Mouse (Mus musculus) gastrocnemius, adult 8-10 months (tissue): ENCODE measurements around the gene Gpld1. TPM values are rescaled to one million over a fixed set of nuclear protein-coding genes. Genes with fewer than 3 reads are reported as not detected.
"Not testable (repeated sequence)": the region's sequence is repeated elsewhere in the genome, so short reads cannot be mapped to it uniquely, and the experiment has no call there.

Experiments used
- DNase-seq, 2 experiments: peaks; one replicate each; pipeline ENCODE4 v3.0.0; 2022; ENCODE audit warnings: low spot score in 2 of 2
- total RNA-seq, 4 experiments: library from RNA; stranded (reverse); gene quantifications; 2 replicates each; pipeline ENCODE4 v1.2.4; 2022

The Gpld1 gene
- total RNA-seq, 4 experiments from 2014 or later: 0.36 to 1.3 (median 0.93) TPM

DNA sequence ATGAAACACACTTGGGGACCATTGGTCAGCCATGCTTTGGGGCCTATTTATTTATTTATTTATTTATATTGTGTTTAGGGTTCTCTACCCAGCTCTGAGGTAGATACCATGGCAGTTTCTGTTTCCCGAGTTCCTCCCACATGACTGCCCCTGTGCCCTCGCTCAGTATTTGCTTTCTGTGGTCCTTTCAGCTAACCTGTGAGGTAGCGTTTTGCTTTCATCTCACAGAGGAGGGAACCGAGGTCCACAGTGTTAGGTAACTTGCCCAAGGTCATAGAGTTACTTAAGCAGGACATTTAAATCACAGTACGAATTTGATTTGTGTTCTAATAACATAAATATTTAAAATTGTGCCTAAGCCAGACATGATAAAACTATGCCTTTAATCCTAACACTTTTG lies 4.2 kb downstream of the Gpld1 start:
- no peak for DNase-seq

DNA sequence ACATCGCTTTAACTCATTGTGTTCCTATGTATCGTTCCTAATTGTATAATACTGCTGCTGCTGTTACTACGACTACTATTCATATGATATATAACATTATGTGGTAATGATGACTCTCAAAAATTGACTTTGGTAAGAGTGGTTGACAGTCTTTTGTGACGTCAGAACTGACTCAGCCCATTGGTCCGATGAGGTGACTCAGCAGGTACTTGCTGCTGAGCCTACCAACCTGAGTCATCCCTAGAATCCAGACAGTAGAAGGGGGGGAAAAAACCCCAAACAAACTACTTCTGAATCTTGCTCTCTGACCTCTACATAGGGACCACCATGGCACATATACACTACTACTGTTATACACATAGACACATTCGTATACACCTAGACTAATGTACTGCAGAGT lies 5.9 kb downstream of the Gpld1 start:
- no peak for DNase-seq

DNA sequence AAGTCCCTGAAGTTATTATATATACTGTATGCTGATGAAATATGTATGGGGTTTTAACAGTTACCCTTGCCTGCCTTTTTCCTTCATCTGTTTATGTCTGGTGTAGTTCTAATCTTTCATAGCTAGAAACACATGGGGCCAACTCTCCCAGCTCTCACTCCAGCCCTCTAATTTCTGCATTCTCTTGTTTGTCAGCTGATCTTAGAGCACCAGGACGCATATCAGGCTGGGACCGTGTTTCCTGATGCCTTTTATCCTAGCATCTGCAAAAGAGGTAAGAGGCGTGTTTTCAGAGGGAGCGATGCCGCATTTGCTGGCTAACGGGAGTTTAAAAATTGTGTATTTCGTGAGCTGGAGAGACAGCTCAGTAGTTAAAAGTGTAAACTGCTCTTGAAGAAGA lies 9.7 kb downstream of the Gpld1 start:
- no peak for DNase-seq

DNA sequence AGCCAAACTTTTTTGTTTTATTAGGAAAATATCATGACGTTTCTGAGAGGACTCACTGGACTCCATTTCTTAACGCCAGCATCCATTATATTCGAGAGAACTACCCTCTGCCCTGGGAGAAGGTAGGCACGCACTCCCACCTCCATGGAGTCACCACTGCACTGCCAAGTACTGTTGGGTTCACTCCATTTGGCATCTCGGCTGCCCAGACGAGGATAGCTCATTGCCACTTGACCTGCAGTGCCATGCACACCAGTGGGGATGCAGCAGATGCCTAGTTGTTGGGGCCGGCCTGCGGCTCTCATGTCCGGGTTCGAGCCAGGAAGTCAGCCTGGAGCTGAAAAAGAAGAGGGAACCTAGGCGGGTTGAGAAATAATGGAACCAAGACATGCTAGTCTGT lies 12.1 kb downstream of the Gpld1 start:
- no peak for DNase-seq

DNA sequence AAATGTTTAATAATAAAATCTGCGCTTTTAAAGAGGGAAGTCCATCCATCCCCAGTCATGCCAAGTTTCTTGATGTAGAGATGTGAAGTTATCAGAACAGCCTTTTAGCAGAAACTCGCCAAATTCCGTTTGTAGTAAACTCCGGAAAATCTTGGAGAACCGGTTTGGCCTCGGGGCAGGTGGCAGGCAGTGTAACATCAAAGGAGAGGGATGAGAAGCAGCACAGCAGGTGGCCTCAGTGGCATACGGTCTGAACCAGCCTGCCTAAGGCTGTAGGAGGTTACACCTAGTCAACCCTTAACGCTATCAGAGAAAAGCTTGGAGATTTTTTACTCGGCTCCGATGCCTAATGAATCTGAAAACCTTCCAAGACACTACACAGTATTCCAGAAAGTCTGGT lies 12.5 kb downstream of the Gpld1 start:
- DNase-seq: no peak

DNA sequence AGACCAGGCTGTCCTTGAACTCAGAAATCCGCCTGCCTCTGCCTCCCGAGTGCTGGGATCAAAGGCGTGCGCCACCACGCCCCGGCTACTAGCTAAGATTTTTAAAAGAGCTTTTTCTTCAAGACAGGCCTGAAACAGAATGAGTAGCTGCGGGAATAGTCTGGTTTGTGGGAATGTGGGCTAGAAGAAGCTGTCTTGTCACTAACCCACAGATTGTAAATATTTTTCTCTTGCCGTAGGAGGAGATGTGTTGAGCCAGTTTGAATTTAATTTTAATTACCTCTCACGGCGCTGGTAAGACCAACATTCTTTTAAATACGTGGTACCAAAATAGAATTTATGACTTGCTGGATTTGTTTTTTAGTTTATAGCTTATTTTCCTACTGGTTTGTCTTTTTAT lies 15.7 kb downstream of the Gpld1 start:
- no peak for DNase-seq

DNA sequence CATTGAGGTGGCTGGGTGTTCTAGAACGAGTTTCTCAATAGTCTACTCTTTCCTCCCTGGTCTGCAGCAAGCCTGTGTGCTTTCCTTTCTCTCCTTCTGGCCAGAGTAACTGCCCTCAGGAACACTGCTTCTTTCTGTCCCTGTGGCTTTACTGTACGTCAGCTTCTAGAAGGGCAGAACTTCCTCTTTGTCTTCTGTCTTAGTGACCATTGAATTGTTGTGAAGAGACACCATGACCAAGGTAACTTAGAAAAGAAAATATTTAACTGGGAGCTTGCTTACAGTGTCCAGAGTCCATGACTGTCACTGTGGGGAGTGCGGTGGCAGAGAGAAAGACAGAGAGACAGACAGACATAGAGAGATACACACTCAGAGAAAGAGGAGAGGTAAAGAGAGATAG lies 17.1 kb downstream of the Gpld1 start:
- DNase-seq: no peak

DNA sequence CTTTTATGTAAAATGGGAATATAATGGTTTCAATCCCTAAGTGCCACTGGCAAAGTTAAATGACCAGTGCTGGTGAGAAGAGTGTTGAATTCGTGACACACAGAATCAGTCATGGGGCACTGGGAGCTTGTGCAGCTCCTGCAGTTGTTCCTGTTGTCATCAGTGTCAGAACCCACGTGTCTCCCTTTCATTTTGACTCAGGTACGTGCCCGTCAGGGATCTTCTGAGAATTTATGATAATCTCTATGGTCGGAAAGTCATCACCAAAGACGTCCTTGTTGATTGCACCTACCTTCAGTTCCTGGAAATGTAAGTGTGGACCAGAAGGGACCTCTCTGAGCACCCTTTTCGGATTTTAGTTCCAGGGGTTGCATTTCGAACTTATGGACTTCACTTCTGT lies 19.2 kb downstream of the Gpld1 start:
- DNase-seq: no peak

DNA sequence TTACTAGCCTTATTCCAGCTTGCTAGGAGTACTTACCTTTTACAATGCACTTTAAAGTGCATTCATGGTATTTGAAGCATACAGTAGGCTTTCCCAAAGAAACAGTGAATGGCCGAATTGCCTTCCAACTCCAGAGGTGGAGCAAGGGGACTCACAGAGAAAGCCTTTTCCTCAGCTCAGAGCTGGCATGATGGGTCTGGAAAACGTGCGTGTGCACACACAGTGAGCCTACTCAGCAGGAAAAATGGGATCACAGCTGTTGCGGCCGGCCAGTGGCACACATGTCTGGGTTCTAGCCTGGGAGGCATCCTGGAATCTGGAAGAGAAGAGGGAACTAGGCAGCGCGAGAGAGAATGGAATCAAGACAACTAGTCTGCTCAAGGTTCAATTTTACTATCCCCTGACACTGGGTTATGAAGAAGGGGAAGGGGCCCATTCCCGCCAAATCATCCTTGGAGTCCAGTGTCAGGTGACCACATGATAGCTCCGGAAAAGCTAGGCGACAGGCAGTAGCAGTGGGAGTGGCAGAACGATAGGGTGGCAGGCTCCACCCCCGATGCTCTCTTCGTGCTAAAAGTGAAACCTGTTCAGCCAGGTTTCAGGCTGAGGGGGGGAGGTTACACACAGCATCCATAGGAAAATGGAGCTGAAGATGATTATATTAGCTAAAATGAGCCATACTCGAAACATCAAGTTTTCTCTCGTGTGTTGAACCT lies 22.3 kb downstream of the Gpld1 start:
- DNase-seq: no peak

DNA sequence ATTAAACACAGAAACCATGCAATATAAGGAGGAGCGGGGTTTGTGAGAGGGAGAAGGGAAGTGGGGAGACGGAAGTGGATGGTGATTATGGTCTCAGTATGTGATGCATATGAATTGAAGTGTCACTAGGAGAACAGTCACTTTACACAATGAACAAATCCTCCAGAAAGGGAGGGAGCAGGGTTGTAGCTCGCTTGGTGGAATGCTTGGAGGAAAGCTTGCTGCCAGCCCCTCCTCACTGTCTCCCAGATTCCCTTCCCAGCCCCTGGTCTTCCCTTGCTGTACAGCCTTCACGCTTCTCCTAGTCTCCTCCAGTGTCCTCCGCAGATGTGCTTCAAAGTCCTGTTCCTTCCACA lies 22.9 kb downstream of the Gpld1 start:
- DNase-seq: no peak

DNA sequence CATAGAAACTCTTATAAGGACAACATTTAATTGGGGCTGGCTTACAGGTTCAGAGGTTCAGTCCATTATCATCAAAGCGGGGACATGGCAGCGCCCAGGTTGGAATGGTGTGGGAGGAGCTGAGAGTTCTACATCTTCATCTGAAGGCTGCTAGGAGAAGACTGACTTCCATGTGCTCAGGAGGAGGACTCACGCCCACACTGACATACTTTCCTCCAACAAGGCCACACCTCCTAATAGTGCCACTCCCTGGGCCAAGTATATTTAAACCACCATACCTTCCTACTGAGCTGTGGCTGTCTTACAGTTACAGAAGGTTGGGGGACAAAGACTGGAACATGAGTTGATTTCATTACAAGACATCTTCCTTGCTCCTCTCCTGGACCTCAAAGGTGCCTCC lies 28.8 kb downstream of the Gpld1 start:
- not testable (repeated sequence) for DNase-seq

DNA sequence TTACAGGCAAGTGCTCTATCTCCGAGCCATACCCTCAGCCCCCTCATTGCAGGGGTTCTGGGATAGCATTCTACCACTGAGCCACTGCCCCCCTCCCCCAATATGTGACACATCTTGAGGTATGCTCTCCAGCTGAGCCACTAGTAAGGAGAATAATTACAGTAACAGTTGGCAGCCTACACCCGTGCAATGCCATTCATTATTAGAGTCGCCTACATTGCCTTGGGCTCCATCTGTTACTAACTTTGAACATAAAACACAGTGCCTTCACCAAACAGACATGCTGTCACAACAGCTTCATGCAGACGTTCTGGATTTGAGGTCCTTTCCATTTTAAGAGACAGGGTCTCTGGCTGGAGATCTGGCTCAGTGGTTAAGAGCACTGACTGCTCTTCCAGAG lies 33.4 kb downstream of the Gpld1 start:
- DNase-seq: no peak

DNA sequence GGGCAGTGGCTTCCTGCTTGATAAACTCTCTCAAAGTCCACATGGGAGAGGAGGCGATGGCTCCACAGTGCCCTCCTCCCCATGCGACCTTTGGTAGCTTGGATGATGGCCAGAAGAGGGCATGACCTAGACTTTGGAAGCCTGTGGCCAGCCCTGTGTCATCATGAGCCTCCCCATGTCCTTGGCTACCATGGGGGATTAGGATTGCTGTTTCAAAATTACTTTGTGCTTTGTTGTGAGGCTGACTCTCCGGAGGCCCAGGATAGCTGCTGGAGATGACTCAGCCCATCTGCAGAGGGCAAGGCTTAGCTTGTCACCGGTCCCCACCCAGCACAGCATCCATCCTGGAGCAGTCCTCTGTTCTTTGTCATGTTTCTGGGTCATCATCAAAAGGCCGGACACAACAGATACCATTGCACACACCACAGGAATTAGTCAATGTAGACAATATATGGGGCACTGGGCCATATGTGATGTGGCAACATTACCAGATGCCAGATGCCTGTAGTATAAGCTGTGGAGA lies 34.9 kb downstream of the Gpld1 start:
- DNase-seq: no peak

DNA sequence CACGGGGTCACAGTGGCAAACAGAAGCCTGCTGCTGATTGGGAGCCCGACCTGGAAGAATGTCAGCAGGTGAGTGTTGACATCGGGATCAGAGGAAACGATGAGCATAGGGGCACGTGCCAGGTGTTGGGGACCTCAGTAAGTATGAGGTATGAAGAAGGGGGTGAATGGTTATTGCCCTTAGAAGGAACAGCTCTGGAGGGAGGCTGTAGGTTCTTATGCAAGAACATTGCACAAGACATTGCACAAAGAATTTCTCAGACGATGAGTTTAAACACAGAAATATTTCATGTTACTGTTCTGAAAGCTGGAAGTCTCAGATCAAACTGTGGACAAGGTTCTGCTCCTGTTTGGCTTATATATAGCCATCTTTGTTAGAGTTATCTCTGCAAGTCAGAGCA lies 38.1 kb downstream of the Gpld1 start:
- no peak for DNase-seq

DNA sequence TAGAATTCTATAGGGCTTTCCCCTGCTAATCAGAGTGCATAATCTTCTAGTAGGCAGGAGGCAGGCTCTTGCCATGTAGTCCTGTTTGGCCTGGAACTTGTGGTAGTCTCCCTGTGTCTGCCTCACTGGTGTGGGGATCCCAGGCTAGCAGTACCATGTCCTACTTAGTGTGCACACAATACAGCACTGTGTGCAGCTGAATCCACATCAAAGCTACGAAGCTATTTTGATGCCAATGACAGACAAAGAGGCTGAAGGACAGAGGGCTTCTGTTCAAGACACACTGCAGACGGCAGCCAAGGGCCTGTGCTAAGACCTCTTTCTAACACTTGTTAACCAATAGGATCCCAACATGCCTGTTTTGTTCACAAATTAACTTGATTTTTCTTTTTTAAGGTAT lies 42.5 kb downstream of the Gpld1 start:
- no peak for DNase-seq

DNA sequence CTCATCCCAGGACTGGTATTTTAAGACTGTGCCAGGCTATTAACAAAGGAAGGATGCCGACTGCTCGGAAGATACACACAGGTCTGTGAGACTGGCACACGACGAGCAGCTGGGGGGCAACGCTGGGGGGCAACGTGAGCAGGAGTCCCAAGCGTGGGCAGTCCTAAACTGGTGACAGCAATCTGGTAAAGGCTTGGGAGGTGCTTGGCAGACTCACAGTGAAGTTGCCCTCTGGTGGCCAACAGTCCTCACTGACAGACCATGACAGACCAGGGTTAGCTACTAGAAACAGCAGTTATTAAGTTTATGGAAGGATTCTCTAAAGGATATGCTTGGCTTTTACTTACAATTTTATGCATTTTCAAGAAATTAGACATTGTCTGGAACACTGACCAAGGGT lies 45.4 kb downstream of the Gpld1 start:
- peak; percentile 15 to 18 for DNase-seq

DNA sequence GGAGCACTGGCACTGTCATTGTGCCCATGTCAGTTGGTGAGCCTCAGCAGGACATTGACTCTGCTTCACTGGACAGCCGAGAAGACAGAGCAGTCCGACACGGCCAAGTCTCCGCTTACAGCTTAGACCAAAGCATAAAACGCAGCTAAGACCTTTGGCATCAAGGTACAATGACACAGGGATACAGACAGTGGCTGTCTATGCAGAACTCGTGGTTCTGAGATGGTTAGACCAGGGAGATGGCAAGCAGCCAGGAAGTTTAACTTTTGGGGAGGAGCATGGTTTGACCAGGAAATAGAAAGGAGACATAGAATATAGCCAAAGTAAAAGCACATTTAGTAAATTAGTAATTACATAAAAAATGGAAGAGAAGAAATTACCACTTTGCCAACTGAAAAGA lies 46.1 kb downstream of the Gpld1 start:
- DNase-seq: no peak

DNA sequence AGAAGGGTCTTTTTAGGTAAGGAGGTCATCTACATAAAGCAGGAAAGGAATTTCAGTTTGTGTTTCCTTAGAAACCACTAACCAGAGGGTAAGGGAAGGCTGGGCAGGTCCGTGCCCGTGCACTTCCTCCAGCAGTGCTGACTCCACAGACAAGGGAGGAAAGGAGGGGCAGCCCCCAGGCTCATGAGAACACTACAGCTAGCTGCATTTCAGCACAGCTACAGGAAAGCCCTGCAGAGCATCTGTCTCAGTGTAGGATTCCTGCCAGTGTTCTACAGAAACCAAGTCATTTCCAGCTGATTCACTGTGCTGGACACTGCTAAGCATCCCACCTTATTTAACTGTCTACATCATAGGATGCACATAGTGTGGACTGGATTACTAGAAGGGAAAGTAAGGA lies 50.2 kb downstream of the Gpld1 start:
- no peak for DNase-seq

DNA sequence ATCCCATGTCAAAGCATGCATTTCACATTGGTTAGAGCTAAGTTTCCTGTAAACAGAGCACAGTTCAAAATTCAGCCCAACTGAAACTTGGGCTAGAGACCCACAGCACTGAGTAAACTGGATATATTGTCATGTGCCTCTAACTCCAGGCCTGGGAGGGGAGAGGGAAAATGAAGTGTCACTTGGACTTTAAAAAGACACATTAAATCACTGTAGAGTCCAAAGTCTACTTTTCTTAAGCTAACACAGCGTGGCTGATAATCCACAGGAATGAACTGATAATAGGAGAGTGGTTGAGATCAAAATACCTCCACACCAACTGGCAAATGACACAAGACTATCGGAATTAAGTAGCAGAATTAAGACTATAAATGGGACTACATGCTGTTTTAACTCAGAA lies 56.6 kb downstream of the Gpld1 start:
- no peak for DNase-seq

DNA sequence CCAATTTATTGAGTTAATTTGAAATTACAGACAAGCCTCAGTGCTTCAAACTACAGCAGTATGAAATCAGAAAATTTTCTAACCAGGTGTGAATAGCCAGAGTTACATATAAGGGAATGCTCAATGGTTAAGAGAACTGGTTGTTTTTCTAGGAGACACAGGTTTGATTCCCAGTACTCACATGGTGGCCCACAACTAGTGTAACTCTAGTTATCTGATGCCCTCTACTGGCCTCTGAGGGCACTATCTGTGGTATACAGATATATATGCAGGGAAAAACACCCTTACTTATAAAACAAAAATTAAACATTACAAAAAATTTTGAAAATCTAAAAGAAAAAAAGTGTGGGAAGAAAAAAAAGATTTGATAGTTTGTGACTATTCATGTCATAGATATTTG lies 60.0 kb downstream of the Gpld1 start:
- DNase-seq: no peak

DNA sequence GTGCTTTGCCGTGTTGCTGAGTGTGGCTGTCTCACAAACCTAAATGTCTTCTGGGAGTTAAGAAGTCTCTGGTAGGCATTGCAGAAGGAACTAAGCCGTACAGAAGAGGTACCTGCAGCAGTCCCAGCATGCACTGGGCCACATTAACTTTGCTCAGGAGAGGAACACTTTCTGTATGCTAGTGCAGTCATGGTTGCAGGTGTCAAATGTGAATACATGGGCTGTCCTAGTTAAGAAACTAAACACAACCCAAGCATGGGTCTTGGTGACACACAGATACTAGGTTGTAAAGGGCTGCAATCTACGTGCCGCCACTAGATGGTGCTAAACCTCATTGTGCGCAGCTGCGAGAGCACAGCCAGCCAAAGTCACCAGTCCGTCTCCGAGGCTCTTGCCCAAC lies 64.2 kb downstream of the Gpld1 start:
- DNase-seq: peak; percentile 11 to 44

DNA sequence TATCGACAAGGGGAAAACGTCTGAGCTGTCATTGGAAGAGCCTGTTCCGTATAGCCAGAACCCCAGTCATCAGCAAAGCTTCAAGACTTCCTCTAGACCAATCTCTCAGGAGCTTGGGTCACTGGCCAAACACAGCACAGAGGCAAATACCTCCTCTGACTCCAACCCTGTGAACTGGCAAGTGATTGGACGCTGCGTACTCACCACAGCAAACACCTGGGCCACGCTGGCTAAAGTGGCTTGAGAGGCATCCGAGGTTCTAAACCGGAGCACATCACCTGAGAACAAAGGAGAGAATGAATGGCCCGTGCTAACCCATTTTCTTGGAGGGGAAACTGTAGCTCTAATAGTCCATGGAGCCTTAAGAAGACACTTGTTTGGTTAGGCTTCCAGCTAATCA lies 75.4 kb downstream of the Gpld1 start:
- DNase-seq: no peak

DNA sequence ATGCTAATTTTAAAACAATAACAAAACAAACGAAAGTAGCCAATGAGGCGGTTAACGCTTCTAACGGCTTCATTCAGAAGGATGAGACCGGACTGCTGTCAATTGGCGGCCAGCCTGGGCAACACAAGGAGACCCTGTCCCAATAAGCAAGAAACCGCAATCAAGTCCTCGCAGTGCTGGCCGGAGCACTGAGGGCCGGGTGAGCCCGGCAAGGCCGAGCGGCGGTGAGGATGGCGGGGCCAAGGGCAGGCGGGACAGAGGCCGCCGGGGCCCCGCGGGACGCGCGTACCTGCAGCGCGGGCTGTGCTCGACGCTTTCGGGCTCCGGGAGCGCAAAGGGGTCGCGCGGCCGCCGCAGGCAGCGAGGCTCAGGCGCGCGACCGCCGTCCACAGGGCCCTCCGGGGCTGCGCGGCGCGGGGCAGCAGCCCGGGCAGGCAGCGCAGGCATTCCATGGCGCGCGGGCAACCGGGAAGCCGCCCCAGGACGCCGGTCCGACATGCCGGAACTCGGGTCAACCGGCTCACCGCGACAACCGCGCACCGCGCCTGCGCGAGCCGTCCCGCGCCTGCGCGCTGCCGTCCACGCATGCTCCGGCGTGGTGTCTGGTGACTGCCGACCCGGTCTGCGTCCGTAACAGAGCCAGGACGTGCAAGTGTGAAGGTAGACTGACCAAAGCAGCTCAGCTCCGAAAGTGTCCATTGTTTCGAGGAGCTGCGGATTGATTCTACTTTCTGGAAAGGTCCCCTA lies 77.0 kb downstream of the Gpld1 start, which contains the start of gene Mrs2:
TSS of gene Mrs2 (minus strand) at position 587 of the 747 bp plus-strand sequence.
- peak; percentile 75 to 84 for DNase-seq
